Mouse (Mus musculus) urinary bladder, postnatal 10 days (tissue): ENCODE measurements around the gene Cylc2.

Experiments
- DNase-seq: peaks from one replicate; pipeline ENCODE4 v3.0.0; 2022; ENCODE audit warnings: low spot score

Gene Cylc2

GRCm38 (mm10) chr4:51216378-51216777, at the start of gene Cylc2:
Gene Cylc2, plus strand, starts transcription at chr4:51216678.
- no peak for DNase-seq
